Mouse (Mus musculus) hindbrain, embryonic 10.5 days (tissue): ENCODE data around the gene Ppp4r3b. TPM values are rescaled to one million over a fixed set of nuclear protein-coding genes. Genes with fewer than 3 reads are reported as not detected.

Experiments
- DNase-seq: peaks from one replicate; pipeline ENCODE4 v3.0.0-alpha.2; 2017; ENCODE audit warnings: low spot score
- H3K27ac ChIP-seq: fragments of 300-500 bp; sonication (generic); 2 replicates; pipeline ENCODE4 v1.5.1; 2016; ENCODE audit warnings: mild to moderate bottlenecking, moderate library complexity
- H3K27me3 ChIP-seq: fragments of 300-500 bp; sonication (generic); 2 replicates; pipeline ENCODE4 v1.6.1; 2016; ENCODE audit warnings: mild to moderate bottlenecking; ENCODE audit not compliant: poor library complexity, insufficient read depth, severe bottlenecking
- H3K36me3 ChIP-seq: fragments of 300-500 bp; sonication (generic); 2 replicates; pipeline ENCODE4 v1.6.1; 2016; ENCODE audit warnings: mild to moderate bottlenecking, moderate library complexity
- H3K4me1 ChIP-seq: fragments of 300-500 bp; sonication (generic); replicated peaks from 2 replicates; pipeline ENCODE4 v1.6.1; 2016; ENCODE audit warnings: mild to moderate bottlenecking
- H3K4me3 ChIP-seq: fragments of 300-500 bp; sonication (generic); 2 replicates; pipeline ENCODE4 v1.5.1; 2016; ENCODE audit warnings: mild to moderate bottlenecking, moderate library complexity
- H3K9me3 ChIP-seq: fragments of 300-500 bp; sonication (generic); 2 replicates; pipeline ENCODE4 v1.6.1; 2016; ENCODE audit warnings: mild to moderate bottlenecking, moderate library complexity
- WGBS: fragments of 180-500 bp; shearing (Covaris S2); methylation state at CpG from one replicate; pipeline ENCODE4 v1.1.7; 2016; 5-methylcytosine and 5-hydroxymethylcytosine counted together
- polyA plus RNA-seq: library from polyadenylated mRNA; unstranded; fragments of >200 nt; fragmentation: Nextera tagmentation; extraction: Ambion mirVana; gene quantifications from 2 replicates; pipeline ENCODE4 v1.2.1, GENCODE M21; 2016

The Ppp4r3b gene
- polyA plus RNA-seq, 1 experiment from 2014 or later = 80.2 TPM

GRCm38 (mm10) chr11:29245988-29246387 lies 73.3 kb downstream of the Ppp4r3b start:
- no peak for DNase-seq
- Histone ChIP-seq H3K9me3 (no peaks in the 10 kb centered on the region), H3K4me3 (peak overlapping the region; percentile 71), H3K36me3 (peaks cover 23% of the 10 kb centered on the region), H3K27ac (no peak overlapping the region), H3K4me1 (peaks cover 15% of the 10 kb centered on the region), H3K27me3 (no peaks in the 10 kb centered on the region)
- WGBS = 76% methylated on average over 4 of the region's 4 CpGs

GRCm38 (mm10) chr11:29246883-29247650 lies 74.4 kb downstream of the Ppp4r3b start, which contains the start of gene Cfap36:
Cfap36 (minus strand) TSS chr11:29247409.
- WGBS = under 1% methylated on average over 53 of the region's 53 CpGs
- peak within 1 kb of the TSS; percentile 87 for H3K27ac ChIP-seq
- peak; percentile 94 for DNase-seq

DNA sequence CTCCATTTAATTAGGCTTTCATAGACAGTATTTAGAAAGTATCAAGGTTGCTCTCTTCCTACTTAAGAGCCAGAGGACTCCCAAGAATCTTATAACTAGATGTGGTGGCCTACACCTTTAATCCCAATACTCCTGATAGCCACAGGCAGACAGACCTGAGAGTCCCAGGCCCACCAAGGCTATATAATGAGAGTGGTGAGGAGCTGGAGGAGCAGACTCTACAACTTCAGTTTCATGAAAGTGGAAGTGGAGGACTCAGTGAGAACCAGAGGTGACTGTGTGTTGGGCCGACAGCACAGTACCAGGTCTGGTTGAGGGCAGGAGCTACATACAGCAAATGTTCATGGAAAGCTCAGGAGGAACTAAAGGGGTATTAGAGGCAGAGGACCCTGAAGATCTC lies 75.0 kb downstream of the Ppp4r3b start:
- 100% methylated on average over 1 of the region's 1 CpGs for WGBS
- peaks cover 15% of the 10 kb centered on the region for H3K4me1 ChIP-seq
- DNase-seq = no peak
- H3K4me3 ChIP-seq = peak overlapping the region; percentile 71
- peak overlapping the region; percentile 87 for H3K27ac ChIP-seq
- H3K36me3 ChIP-seq = peaks cover 9% of the 10 kb centered on the region
- H3K27me3 ChIP-seq = no peaks in the 10 kb centered on the region
- no peaks in the 10 kb centered on the region for H3K9me3 ChIP-seq

More at GRCm38 (mm10) chr11:29246883-29247650, 74.4 kb downstream of the Ppp4r3b start, which contains the start of gene Cfap36:
- no peaks in the 10 kb centered on the region for H3K27me3 ChIP-seq
- H3K4me1 ChIP-seq = peaks cover 15% of the 10 kb centered on the region
- no peaks in the 10 kb centered on the region for H3K9me3 ChIP-seq
- peak within 1 kb of the TSS; percentile 71 for H3K4me3 ChIP-seq
- peaks cover 15% of the 10 kb centered on the region for H3K36me3 ChIP-seq

- Histone ChIP-seq H3K27ac (no peak overlapping the region), H3K36me3 (peaks cover 3% of the 10 kb centered on the region; the same call in 1 of the 2 replicates), H3K9me3 (no peaks in the 10 kb centered on the region), H3K4me1 (peaks cover 15% of the 10 kb centered on the region), H3K4me3 (no peak overlapping the region), H3K27me3 (no peaks in the 10 kb centered on the region)
- WGBS = 93% methylated on average over 5 of the region's 5 CpGs
- DNase-seq = no peak
These were observed 75.7 kb downstream of the Ppp4r3b start for GRCm38 (mm10) chr11:29248386-29248785.

- DNase-seq = no peak
- 88% methylated on average over 1 of the region's 1 CpGs for WGBS
These were observed 82.0 kb downstream of the Ppp4r3b start for GRCm38 (mm10) chr11:29254643-29255042.

DNA sequence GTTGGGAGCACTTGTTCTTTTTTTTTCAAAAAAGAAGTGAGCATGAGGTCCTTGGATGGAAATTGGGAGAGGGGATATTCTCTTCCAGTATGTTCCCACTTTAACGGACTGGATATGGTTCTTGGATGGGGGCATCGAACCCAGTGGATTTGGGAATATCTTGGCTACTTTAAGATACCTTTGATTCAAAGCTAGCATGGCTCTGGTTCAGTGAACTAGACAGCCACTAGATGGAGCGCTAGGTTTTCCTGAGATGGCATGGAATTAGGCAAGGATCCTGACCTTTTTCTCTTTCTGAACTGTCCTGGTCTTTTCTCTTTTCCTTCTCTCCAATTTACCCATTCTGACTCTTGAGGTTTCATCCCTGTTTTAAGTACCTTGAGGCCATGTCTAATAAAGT lies 95.1 kb downstream of the Ppp4r3b start:
- H3K9me3 ChIP-seq = no peaks in the 10 kb centered on the region
- 39% methylated on average over 3 of the region's 3 CpGs for WGBS
- H3K4me3 ChIP-seq = no peak overlapping the region
- H3K4me1 ChIP-seq = no peaks in the 10 kb centered on the region
- DNase-seq = peak; percentile 33
- H3K27ac ChIP-seq = no peak overlapping the region
- no peaks in the 10 kb centered on the region for H3K36me3 ChIP-seq
- H3K27me3 ChIP-seq = no peaks in the 10 kb centered on the region

More at GRCm38 (mm10) chr11:29254643-29255042, 82.0 kb downstream of the Ppp4r3b start:
- Histone ChIP-seq H3K9me3 (no peaks in the 10 kb centered on the region), H3K4me3 (no peak overlapping the region), H3K27ac (no peak overlapping the region), H3K4me1 (no peaks in the 10 kb centered on the region), H3K36me3 (no peaks in the 10 kb centered on the region), H3K27me3 (no peaks in the 10 kb centered on the region)

Other genes starting within 250 kb of the Ppp4r3b start
- gene Pnpt1, start 42.1 kb upstream of the Ppp4r3b start, polyA plus RNA-seq = 27.5 and 39.0 TPM in 2 replicates
- 62.7 and 64.7 TPM in 2 replicates for gene Cfap36, start 74.5 kb downstream of the Ppp4r3b start, polyA plus RNA-seq
- gene Ccdc88a, start 200.8 kb downstream of the Ppp4r3b start, polyA plus RNA-seq = 32.4 and 39.0 TPM in 2 replicates